Mouse (Mus musculus) heart, embryonic 10.5 days (tissue): ENCODE results near the gene Car8. TPM values are rescaled to one million over a fixed set of nuclear protein-coding genes. Genes with fewer than 3 reads are reported as not detected.
A peak's percentile ranks its signal among the peaks of the same experiment; 100 is the strongest.

Source experiments
- DNase-seq: peaks from one replicate; pipeline ENCODE4 v3.0.0-alpha.2; 2017; ENCODE audit warnings: low spot score
- H3K27ac ChIP-seq: fragments of 300-500 bp; sonication (generic); 2 replicates; pipeline ENCODE4 v1.5.1; 2016; ENCODE audit warnings: mild to moderate bottlenecking
- H3K27me3 ChIP-seq: fragments of 300-500 bp; sonication (generic); 2 replicates; pipeline ENCODE4 v1.6.1; 2016; ENCODE audit warnings: mild to moderate bottlenecking; ENCODE audit not compliant: poor library complexity, insufficient read depth, severe bottlenecking
- H3K36me3 ChIP-seq: fragments of 300-500 bp; sonication (generic); 2 replicates; pipeline ENCODE4 v1.6.1; 2016; ENCODE audit warnings: mild to moderate bottlenecking, moderate library complexity
- H3K4me1 ChIP-seq: fragments of 300-500 bp; sonication (generic); 2 replicates; pipeline ENCODE4 v1.6.1; 2016; ENCODE audit warnings: mild to moderate bottlenecking
- H3K4me3 ChIP-seq: fragments of 300-500 bp; sonication (generic); 2 replicates; pipeline ENCODE4 v1.5.1; 2016; ENCODE audit warnings: mild to moderate bottlenecking, moderate library complexity
- H3K9me3 ChIP-seq: fragments of 300-500 bp; sonication (generic); 2 replicates; pipeline ENCODE4 v1.6.1; 2016; ENCODE audit warnings: mild to moderate bottlenecking, moderate library complexity
- WGBS: fragments of 180-500 bp; shearing (Covaris S2); methylation state at CpG from one replicate; pipeline ENCODE4 v1.1.7; 2016; 5-methylcytosine and 5-hydroxymethylcytosine counted together
- polyA plus RNA-seq: library from polyadenylated mRNA; unstranded; fragments of >200 nt; fragmentation: Nextera tagmentation; extraction: Ambion mirVana; gene quantifications from 2 replicates; pipeline ENCODE4 v1.2.1, GENCODE M21; 2016

Car8 gene
- polyA plus RNA-seq, result 4.5 and 6.0 TPM in 2 replicates

DNA sequence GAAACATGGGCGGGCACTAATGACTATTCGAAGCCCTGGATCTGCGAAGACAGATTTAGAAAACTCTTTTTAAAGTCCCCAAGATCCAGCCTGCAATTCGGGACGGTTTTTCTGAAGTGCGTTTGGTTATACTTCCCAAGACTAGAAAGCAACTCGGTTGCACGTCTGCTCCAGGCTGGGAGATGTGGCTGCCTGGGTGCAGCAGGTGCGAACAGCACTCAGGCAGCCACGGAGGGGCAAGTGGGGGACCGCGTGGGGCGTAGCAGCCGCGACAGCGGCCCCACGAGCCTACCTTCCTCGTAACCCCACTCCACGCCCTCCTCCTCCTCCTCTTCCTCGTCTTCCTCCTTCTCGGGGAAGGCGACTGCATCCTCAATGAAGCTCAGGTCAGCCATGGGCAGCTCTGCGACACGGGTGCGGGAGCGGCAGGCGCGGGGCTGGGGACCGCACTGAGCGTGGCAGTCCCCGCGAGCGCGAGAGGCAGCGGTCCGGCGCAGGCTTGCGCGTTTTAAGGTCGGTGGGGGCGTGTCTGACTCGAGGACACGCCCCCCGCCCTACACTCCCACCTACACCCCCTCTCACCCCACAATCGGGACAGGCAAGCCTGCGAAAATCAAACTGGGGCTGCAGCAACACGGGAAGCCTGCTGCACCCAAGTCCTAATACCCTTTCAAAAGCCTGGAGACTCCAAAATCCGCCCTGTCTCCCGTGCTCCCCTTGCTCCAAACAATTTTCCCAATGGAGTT is at the start of gene Car8:
TSS of gene Car8 (minus strand) at position 482 of the 746 bp plus-strand sequence.
- Histone ChIP-seq H3K27ac (peak within 1 kb of the TSS; percentile 88), H3K9me3 (no peaks in the 10 kb centered on the region), H3K27me3 (no peaks in the 10 kb centered on the region), H3K4me1 (no peaks in the 10 kb centered on the region), H3K4me3 (peak within 1 kb of the TSS; percentile 84), H3K36me3 (no peaks in the 10 kb centered on the region)
- DNase-seq, result peak; percentile 78
- WGBS, result under 1% methylated on average over 49 of the region's 49 CpGs

DNA sequence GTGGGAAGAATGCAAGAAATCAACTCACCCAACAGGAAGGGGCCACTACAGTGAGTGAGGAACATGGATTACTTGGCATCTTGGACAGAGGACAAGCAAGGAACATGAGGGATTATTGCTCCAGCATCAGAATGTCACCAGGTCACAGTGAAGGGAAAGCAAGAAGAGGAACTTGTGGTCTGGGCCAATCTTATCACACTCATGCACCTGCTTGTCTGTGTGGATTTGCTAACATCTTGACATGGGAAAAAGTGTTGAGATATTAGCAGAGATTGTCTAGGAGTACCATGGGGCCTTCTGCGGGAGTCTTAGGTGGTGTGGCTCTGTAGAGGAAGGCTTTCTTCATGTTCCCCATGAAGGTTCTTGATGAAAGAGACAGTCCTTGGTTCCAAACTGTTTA is 46.1 kb upstream of the Car8 start:
- no peak for DNase-seq
- 60% methylated on average over 1 of the region's 1 CpGs for WGBS
- no peaks in the 10 kb centered on the region for H3K9me3 ChIP-seq
- H3K4me1 ChIP-seq, result no peaks in the 10 kb centered on the region
- no peaks in the 10 kb centered on the region for H3K36me3 ChIP-seq
- no peak overlapping the region for H3K4me3 ChIP-seq
- no peaks in the 10 kb centered on the region for H3K27me3 ChIP-seq
- no peak overlapping the region for H3K27ac ChIP-seq

DNA sequence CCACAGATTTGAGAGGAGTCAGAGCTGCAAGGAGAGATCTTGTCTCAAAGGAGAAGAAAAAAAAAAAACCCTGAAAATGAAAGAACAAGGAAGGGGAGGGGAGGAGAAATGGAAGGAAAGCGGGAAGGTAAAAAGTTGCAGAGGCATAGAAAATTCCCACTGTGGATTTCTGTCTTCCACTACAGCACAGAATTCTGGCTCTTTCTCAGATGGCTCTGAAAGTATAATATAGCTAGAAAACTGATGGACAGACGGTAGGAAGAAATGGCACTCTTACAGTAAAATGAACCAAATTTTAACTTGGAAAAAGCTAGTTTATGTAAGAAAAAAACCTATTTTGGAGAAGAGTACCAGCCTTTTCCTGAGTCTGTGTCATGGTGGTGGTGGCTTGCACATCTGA is 39.3 kb upstream of the Car8 start:
- no peak for DNase-seq
- no peak overlapping the region for H3K27ac ChIP-seq
- no peak overlapping the region for H3K4me3 ChIP-seq
- no peaks in the 10 kb centered on the region for H3K36me3 ChIP-seq
- H3K9me3 ChIP-seq, result no peaks in the 10 kb centered on the region
- no peaks in the 10 kb centered on the region for H3K27me3 ChIP-seq
- H3K4me1 ChIP-seq, result no peaks in the 10 kb centered on the region
- 80% methylated on average over 2 of the region's 2 CpGs for WGBS

DNA sequence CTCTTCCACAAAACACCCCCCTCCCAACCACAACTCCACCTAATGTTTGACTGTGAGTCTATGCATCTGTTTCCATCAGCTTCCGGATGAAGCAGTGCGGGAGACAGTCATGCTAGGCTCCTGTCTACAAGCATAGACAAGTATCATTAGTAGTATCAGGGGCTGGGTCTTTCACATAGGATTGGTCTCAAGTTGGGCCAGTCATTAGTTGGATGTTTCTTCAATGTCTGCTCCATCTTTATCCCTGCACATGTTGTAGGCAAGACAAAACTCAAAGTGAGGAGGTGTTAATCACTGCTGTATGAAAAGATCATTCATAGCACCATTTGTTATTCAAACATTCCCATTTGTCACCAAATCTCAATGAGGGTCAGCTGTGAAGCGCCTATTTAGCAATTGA is 11.0 kb upstream of the Car8 start:
- 84% methylated on average over 3 of the region's 3 CpGs for WGBS
- Histone ChIP-seq H3K4me1 (peaks cover 4% of the 10 kb centered on the region; the same call in 1 of the 2 replicates), H3K36me3 (no peaks in the 10 kb centered on the region), H3K27ac (no peak overlapping the region), H3K9me3 (no peaks in the 10 kb centered on the region), H3K27me3 (no peaks in the 10 kb centered on the region), H3K4me3 (no peak overlapping the region)
- no peak for DNase-seq

DNA sequence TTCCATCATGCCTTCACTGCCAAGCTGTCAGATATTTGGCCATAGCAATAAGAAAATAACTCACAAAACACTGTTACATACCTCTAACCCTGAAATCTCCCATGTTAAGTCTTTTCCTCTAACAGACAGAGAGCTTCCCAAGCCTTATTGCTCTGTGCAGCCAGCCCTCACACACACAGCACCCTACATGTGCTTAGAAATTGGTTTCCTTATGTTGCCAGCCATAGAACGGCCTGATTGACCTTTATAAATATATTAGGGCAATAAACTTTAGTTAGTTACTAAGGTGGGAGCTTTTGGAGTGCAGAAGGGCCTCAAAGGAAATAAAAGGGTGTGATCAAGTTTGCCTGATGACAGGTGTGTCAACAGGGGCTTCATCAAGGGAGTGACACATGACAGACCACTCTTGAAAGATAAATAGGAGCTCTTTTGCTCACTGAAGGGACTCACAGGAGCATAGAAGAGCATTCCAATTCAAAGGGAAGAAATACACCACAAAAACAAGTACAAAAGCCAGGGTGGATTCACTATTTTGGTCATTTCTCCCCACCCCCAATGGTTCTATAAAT is 6.7 kb upstream of the Car8 start:
- WGBS, result 75% methylated on average over 1 of the region's 1 CpGs
- H3K4me1 ChIP-seq, result peaks cover 4% of the 10 kb centered on the region; the same call in 1 of the 2 replicates
- H3K36me3 ChIP-seq, result no peaks in the 10 kb centered on the region
- H3K27me3 ChIP-seq, result no peaks in the 10 kb centered on the region
- no peaks in the 10 kb centered on the region for H3K9me3 ChIP-seq
- no peak for DNase-seq
- H3K4me3 ChIP-seq, result no peak overlapping the region
- H3K27ac ChIP-seq, result no peak overlapping the region

DNA sequence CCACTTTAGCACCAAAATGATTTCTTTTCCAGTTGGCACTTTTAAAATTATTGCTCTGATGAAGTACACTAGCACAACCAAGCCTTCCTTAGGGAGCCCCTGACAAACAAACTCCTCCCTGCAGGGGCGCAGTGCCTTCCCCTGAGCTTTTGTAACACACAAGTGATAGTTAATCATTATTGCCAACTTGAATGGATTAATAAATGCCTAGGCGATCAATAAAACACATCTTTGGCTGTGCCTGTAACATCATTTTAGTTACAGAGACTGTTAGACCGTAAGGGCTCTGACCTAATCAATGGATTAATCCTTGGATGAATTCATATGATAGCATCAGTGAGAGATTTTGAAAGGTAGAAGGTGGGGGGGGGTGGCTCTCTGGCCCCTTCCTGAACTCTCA is 6.2 kb upstream of the Car8 start:
- Histone ChIP-seq H3K27me3 (no peaks in the 10 kb centered on the region), H3K4me3 (no peak overlapping the region), H3K36me3 (no peaks in the 10 kb centered on the region), H3K9me3 (no peaks in the 10 kb centered on the region), H3K27ac (no peak overlapping the region), H3K4me1 (peaks cover 4% of the 10 kb centered on the region; the same call in 1 of the 2 replicates)
- WGBS, result 81% methylated on average over 3 of the region's 3 CpGs
- DNase-seq, result no peak

DNA sequence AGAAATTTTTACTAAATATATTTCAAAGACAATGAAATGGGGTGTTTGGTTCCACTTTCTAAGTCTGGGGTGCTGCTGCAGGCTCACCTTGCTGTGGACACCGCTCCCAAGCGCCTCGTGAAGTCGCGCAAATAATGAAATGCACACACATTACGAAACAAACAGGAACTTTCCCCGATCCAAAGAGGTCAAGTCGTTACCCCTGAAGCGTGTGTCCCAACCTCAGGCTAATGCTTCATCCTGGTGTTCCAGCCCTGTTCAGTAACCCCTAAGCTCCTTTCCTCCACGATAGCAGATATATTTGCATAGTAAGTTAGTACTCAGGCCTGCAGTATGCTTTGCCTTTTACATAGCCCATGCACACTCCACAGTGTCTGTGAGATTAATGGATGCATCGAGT is 858 bp upstream of the Car8 start:
- WGBS, result 74% methylated on average over 11 of the region's 11 CpGs
- Histone ChIP-seq H3K27ac (no peak overlapping the region), H3K4me3 (no peak overlapping the region), H3K36me3 (no peaks in the 10 kb centered on the region), H3K4me1 (no peaks in the 10 kb centered on the region), H3K9me3 (no peaks in the 10 kb centered on the region), H3K27me3 (no peaks in the 10 kb centered on the region)
- no peak for DNase-seq

DNA sequence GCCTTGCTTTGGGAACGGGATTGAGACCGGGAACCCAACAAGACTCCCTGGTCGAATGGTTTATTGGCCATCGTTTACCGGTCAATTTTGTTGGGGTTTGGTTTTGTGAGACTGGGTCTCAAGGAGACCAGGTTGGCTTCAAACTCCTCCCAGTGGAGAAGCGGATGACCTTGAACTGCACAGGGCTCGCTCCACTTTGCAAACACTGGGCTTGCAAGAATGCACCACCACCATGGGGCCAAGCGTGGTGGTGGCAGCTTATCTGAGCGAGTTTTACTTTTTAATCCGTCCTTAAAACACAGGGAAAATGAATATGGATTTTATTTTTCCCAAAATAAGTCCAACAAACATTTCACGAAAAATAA is 447 bp upstream of the Car8 start:
- H3K36me3 ChIP-seq, result no peaks in the 10 kb centered on the region
- H3K4me1 ChIP-seq, result no peaks in the 10 kb centered on the region
- no peaks in the 10 kb centered on the region for H3K9me3 ChIP-seq
- H3K27me3 ChIP-seq, result no peaks in the 10 kb centered on the region
- peak overlapping the region; percentile 84 for H3K4me3 ChIP-seq
- WGBS, result 18% methylated on average over 11 of the region's 11 CpGs
- DNase-seq, result peak; percentile 76
- H3K27ac ChIP-seq, result peak overlapping the region; percentile 88

DNA sequence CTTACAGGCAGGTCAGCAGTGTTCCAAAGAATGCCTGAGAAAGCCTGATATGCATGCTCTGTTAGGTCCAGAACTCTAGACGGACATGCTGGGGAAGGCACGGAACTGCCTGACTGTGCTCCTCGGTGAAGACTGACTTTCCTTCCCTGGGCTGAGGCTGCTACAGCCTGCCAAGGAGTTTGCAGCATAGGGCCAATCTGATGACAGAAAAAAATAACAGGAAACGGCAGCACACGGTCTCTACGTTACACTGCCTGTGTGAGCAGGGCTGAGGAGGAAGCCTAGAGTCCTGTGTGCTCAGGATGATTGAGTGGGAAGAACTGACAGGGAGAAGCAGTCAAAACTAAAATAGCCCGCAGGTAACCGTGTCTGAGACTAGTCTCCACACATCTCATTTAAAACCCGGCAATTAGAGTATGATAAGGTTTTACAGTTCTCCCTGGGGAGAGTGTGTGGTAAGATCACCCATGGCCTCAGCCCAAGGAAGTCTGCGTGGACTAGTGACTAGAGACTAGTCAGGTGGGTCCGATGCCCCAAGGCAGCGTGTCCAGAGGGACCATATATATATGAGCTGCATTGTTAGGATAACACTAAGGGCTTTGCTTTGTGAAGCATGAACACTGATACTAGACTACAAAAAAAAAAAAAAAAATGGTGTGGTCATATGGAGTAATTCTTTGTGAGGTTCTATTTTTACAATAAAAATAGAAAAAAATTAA is 6.3 kb downstream of the Car8 start:
- no peak overlapping the region for H3K4me3 ChIP-seq
- H3K27ac ChIP-seq, result peak overlapping the region; percentile 17; the same call in 1 of the 2 replicates
- WGBS, result 53% methylated on average over 12 of the region's 12 CpGs
- H3K9me3 ChIP-seq, result no peaks in the 10 kb centered on the region
- DNase-seq, result no peak
- H3K36me3 ChIP-seq, result no peaks in the 10 kb centered on the region
- H3K27me3 ChIP-seq, result no peaks in the 10 kb centered on the region
- no peaks in the 10 kb centered on the region for H3K4me1 ChIP-seq

DNA sequence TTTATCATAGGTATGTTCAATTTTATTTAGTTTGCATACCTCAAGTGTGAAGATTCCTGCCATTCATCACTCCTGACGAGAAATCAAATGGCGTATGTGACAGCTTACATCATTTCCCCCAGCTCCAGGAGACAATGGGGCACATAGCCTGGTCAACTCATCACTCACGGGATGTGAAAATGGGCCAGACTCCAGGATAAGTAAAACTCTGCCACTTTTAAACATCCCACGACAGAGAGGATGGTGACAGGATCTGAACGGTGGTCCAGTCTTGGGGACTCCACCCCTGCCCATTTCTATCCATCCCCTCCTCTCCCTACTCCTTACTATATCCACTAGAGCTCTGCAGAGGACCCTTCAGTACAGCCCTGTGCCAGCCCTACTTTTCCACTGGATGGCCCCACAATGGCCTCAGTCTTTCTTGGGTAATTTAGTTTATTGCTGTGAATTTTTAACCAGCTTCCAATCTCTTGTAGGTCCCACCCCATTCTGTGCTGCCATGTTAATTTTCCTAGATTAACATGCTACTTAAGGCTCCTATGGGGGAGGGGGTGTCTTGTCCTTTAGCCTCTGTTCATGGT is 7.5 kb downstream of the Car8 start:
- H3K9me3 ChIP-seq, result no peaks in the 10 kb centered on the region
- H3K4me3 ChIP-seq, result no peak overlapping the region
- no peak overlapping the region for H3K27ac ChIP-seq
- H3K36me3 ChIP-seq, result no peaks in the 10 kb centered on the region
- no peaks in the 10 kb centered on the region for H3K27me3 ChIP-seq
- no peaks in the 10 kb centered on the region for H3K4me1 ChIP-seq
- WGBS, result 66% methylated on average over 5 of the region's 5 CpGs
- no peak for DNase-seq

DNA sequence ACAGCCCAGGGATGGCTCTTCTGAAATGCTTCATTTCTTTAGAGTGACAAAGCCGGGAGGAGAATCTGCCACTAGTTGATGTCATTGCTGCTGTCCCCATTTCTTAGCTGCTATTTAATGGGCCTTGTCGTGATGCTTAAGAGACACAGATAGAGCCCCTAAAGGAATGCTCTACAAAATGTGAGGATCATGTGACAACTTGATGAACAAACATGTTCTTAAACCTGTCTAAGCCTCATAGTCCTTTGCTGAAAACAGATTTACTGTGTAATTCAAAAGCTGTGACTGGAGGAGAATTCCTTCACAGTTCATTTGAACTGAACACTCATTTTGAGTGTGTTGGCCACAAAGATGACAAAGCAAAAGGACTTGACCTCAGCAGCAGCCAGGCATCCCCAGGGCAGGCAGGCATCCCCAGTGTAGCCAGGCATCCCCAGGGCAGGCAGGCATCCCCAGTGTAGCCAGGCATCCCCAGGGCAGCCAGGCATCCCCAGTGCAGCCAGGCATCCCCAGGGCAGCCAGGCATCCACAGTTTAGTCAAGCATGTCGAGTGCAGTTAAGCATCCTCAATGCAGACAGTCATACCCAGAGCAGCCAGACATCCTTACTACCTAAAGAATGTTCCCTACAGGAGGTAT is 9.1 kb downstream of the Car8 start:
- Histone ChIP-seq H3K9me3 (no peaks in the 10 kb centered on the region), H3K27me3 (no peaks in the 10 kb centered on the region), H3K4me3 (no peak overlapping the region), H3K36me3 (no peaks in the 10 kb centered on the region), H3K4me1 (no peaks in the 10 kb centered on the region), H3K27ac (no peak overlapping the region)
- WGBS, result 62% methylated on average over 3 of the region's 3 CpGs
- no peak for DNase-seq

DNA sequence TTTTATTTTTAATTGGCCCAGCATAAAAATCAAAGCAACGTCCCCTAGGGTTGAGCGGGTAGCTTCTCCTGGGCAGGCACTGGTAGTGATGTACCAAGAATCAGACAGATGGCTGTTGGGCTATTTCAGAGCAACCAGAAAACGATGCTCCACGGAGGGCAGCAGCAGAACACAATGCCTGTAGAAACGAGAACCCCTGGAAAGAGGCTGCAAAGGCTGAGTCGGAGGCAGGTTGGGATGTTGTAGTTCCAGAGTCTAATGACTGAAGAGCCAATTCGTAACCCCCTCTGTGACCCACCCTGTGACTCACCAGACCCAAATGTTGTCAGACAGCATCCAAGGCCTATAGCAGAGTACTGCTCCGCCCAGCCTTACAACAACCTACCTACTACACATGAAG is 19.9 kb downstream of the Car8 start:
- WGBS, result 91% methylated on average over 8 of the region's 8 CpGs
- Histone ChIP-seq H3K4me1 (peaks cover 20% of the 10 kb centered on the region), H3K36me3 (no peaks in the 10 kb centered on the region)

DNA sequence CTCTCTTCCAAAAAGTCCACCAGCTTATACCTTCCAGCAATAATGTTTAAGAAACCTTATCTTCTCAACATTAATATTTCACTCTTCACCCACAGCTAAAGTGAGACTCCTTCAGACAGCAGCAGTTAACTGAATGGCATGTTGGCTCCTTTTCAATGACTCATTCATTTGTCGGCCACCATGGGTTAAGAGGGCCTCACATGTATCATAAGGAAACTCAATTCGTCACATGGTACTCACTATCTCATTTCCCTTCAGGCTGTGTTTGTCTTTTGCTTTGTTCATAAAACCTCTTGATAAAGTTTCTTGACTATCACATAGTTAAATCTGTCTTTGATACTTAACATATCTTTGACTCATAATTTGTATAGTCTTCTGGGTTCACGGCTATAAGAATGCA is 20.8 kb downstream of the Car8 start:
- WGBS, result 43% methylated on average over 3 of the region's 3 CpGs
- Histone ChIP-seq H3K27me3 (no peaks in the 10 kb centered on the region), H3K4me3 (no peak overlapping the region), H3K36me3 (no peaks in the 10 kb centered on the region), H3K9me3 (no peaks in the 10 kb centered on the region), H3K4me1 (peaks cover 20% of the 10 kb centered on the region), H3K27ac (no peak overlapping the region)
- no peak for DNase-seq

More for the DNA sequence above, 19.9 kb downstream of the Car8 start:
- Histone ChIP-seq H3K27ac (no peak overlapping the region), H3K9me3 (no peaks in the 10 kb centered on the region), H3K4me3 (no peak overlapping the region), H3K27me3 (no peaks in the 10 kb centered on the region)
- no peak for DNase-seq
